Mouse (Mus musculus): ENCODE data around the gene Sepsecs. TPM values are rescaled to one million over a fixed set of nuclear protein-coding genes. Genes with fewer than 3 reads are reported as not detected.

Sepsecs gene
- polyA plus RNA-seq, 1 experiment from 2014 or later: 7.0 TPM

GRCm38 (mm10) chr5:52629214-52629613, 40.3 kb downstream of the Sepsecs start:
- no peak for ATAC-seq (ENCODE audit: insufficient number of reproducible peaks, insufficient read depth, low FRiP score, low read depth)
- Histone ChIP-seq H3K9ac (ENCODE audit: low read length) (no peak overlapping the region), H3K4me1 (ENCODE audit: control insufficient read depth in 2 of 2, insufficient read depth in 2 of 2, low read length in 2 of 2) (peaks cover 11 to 19% of the 10 kb centered on the region in 2 experiments), H3K4me2 (ENCODE audit: low read length) (no peak overlapping the region), H3K9me3 (ENCODE audit: control insufficient read depth, low read length) (no peaks in the 10 kb centered on the region), H3K4me3 (ENCODE audit: control insufficient read depth in 1 of 2, insufficient read depth in 1 of 2, low read depth in 1 of 2, low read length in 2 of 2) (no peak overlapping the region), H3K27me3 (ENCODE audit: control insufficient read depth, insufficient read depth, low read length) (no peaks in the 10 kb centered on the region), H3K27ac (replicated peaks in 1 of 2; ENCODE audit: control insufficient read depth in 1 of 2, insufficient read depth in 1 of 2, low read depth in 2 of 2, low read length in 2 of 2) (no peak overlapping the region), H3K36me3 (ENCODE audit: control insufficient read depth, insufficient read depth, low read length) (no peaks in the 10 kb centered on the region)
- 75% methylated on average over 6 of the region's 6 CpGs for WGBS

- ATAC-seq (ENCODE audit: insufficient number of reproducible peaks, insufficient read depth, low FRiP score, low read depth): no peak
- H3K9me3 ChIP-seq (ENCODE audit: control insufficient read depth, low read length): no peaks in the 10 kb centered on the region
Observed at GRCm38 (mm10) chr5:52628783-52629182, 40.7 kb downstream of the Sepsecs start.

GRCm38 (mm10) chr5:52627713-52628112, 41.8 kb downstream of the Sepsecs start:
- no peak for ATAC-seq (ENCODE audit: insufficient number of reproducible peaks, insufficient read depth, low FRiP score, low read depth)
- Histone ChIP-seq H3K27me3 (ENCODE audit: control insufficient read depth, insufficient read depth, low read length) (no peaks in the 10 kb centered on the region), H3K36me3 (ENCODE audit: control insufficient read depth, insufficient read depth, low read length) (no peaks in the 10 kb centered on the region)

More at GRCm38 (mm10) chr5:52628783-52629182, 40.7 kb downstream of the Sepsecs start:
- Histone ChIP-seq H3K4me1 (ENCODE audit: control insufficient read depth in 2 of 2, insufficient read depth in 2 of 2, low read length in 2 of 2) (peaks cover 11 to 19% of the 10 kb centered on the region in 2 experiments), H3K27me3 (ENCODE audit: control insufficient read depth, insufficient read depth, low read length) (no peaks in the 10 kb centered on the region), H3K9ac (ENCODE audit: low read length) (no peak overlapping the region), H3K4me2 (ENCODE audit: low read length) (no peak overlapping the region), H3K4me3 (ENCODE audit: control insufficient read depth in 1 of 2, insufficient read depth in 1 of 2, low read depth in 1 of 2, low read length in 2 of 2) (no peak overlapping the region), H3K27ac (replicated peaks in 1 of 2; ENCODE audit: control insufficient read depth in 1 of 2, insufficient read depth in 1 of 2, low read depth in 2 of 2, low read length in 2 of 2) (peak overlapping the region in 1 of 2 experiments; percentile 12; a peak in 1 of 4 replicates), H3K36me3 (ENCODE audit: control insufficient read depth, insufficient read depth, low read length) (no peaks in the 10 kb centered on the region)
- WGBS: 43% methylated on average over 3 of the region's 3 CpGs

GRCm38 (mm10) chr5:52626092-52626491, 43.4 kb downstream of the Sepsecs start:
- peak overlapping the region; percentile 46; the same call in 1 of the 2 replicates for H3K9ac ChIP-seq (ENCODE audit: low read length)
- H3K27ac ChIP-seq (replicated peaks in 1 of 2; ENCODE audit: control insufficient read depth in 1 of 2, insufficient read depth in 1 of 2, low read depth in 2 of 2, low read length in 2 of 2): no peak overlapping the region
- 49% methylated on average over 8 of the region's 8 CpGs for WGBS
- peak overlapping the region; percentile 39 for H3K4me2 ChIP-seq (ENCODE audit: low read length)
- H3K4me1 ChIP-seq (ENCODE audit: control insufficient read depth in 2 of 2, insufficient read depth in 2 of 2, low read length in 2 of 2): peaks cover 11 to 19% of the 10 kb centered on the region in 2 experiments
- H3K27me3 ChIP-seq (ENCODE audit: control insufficient read depth, insufficient read depth, low read length): no peaks in the 10 kb centered on the region
- H3K4me3 ChIP-seq (ENCODE audit: control insufficient read depth in 1 of 2, insufficient read depth in 1 of 2, low read depth in 1 of 2, low read length in 2 of 2): no peak overlapping the region
- ATAC-seq (ENCODE audit: insufficient number of reproducible peaks, insufficient read depth, low FRiP score, low read depth): no peak
- no peaks in the 10 kb centered on the region for H3K36me3 ChIP-seq (ENCODE audit: control insufficient read depth, insufficient read depth, low read length)
- H3K9me3 ChIP-seq (ENCODE audit: control insufficient read depth, low read length): no peaks in the 10 kb centered on the region

More at GRCm38 (mm10) chr5:52627713-52628112, 41.8 kb downstream of the Sepsecs start:
- H3K27ac ChIP-seq (replicated peaks in 1 of 2; ENCODE audit: control insufficient read depth in 1 of 2, insufficient read depth in 1 of 2, low read depth in 2 of 2, low read length in 2 of 2): no peak overlapping the region
- no peak overlapping the region for H3K4me3 ChIP-seq (ENCODE audit: control insufficient read depth in 1 of 2, insufficient read depth in 1 of 2, low read depth in 1 of 2, low read length in 2 of 2)
- 83% methylated on average over 8 of the region's 8 CpGs for WGBS
- no peaks in the 10 kb centered on the region for H3K9me3 ChIP-seq (ENCODE audit: control insufficient read depth, low read length)
- peaks cover 11 to 19% of the 10 kb centered on the region in 2 experiments for H3K4me1 ChIP-seq (ENCODE audit: control insufficient read depth in 2 of 2, insufficient read depth in 2 of 2, low read length in 2 of 2)
- H3K4me2 ChIP-seq (ENCODE audit: low read length): no peak overlapping the region
- H3K9ac ChIP-seq (ENCODE audit: low read length): no peak overlapping the region

GRCm38 (mm10) chr5:52624956-52625355, 44.6 kb downstream of the Sepsecs start:
- no peak for ATAC-seq (ENCODE audit: insufficient number of reproducible peaks, insufficient read depth, low FRiP score, low read depth)

GRCm38 (mm10) chr5:52623099-52623498, 46.4 kb downstream of the Sepsecs start:
- Histone ChIP-seq H3K27me3 (ENCODE audit: control insufficient read depth, insufficient read depth, low read length) (no peaks in the 10 kb centered on the region), H3K36me3 (ENCODE audit: control insufficient read depth, insufficient read depth, low read length) (no peaks in the 10 kb centered on the region), H3K4me2 (ENCODE audit: low read length) (no peak overlapping the region), H3K9me3 (ENCODE audit: control insufficient read depth, low read length) (no peaks in the 10 kb centered on the region), H3K4me1 (ENCODE audit: control insufficient read depth in 2 of 2, insufficient read depth in 2 of 2, low read length in 2 of 2) (peaks cover 8 to 11% of the 10 kb centered on the region in 2 experiments), H3K9ac (ENCODE audit: low read length) (no peak overlapping the region), H3K27ac (replicated peaks in 1 of 2; ENCODE audit: control insufficient read depth in 1 of 2, insufficient read depth in 1 of 2, low read depth in 2 of 2, low read length in 2 of 2) (no peak overlapping the region), H3K4me3 (ENCODE audit: control insufficient read depth in 1 of 2, insufficient read depth in 1 of 2, low read depth in 1 of 2, low read length in 2 of 2) (no peak overlapping the region)
- WGBS: 72% methylated on average over 2 of the region's 2 CpGs
- ATAC-seq (ENCODE audit: insufficient number of reproducible peaks, insufficient read depth, low FRiP score, low read depth): no peak

More at GRCm38 (mm10) chr5:52624956-52625355, 44.6 kb downstream of the Sepsecs start:
- H3K27me3 ChIP-seq (ENCODE audit: control insufficient read depth, insufficient read depth, low read length): no peaks in the 10 kb centered on the region
- no peak overlapping the region for H3K4me3 ChIP-seq (ENCODE audit: control insufficient read depth in 1 of 2, insufficient read depth in 1 of 2, low read depth in 1 of 2, low read length in 2 of 2)
- H3K36me3 ChIP-seq (ENCODE audit: control insufficient read depth, insufficient read depth, low read length): no peaks in the 10 kb centered on the region
- H3K4me2 ChIP-seq (ENCODE audit: low read length): no peak overlapping the region
- peaks cover 11 to 19% of the 10 kb centered on the region in 2 experiments for H3K4me1 ChIP-seq (ENCODE audit: control insufficient read depth in 2 of 2, insufficient read depth in 2 of 2, low read length in 2 of 2)
- WGBS: 88% methylated on average over 1 of the region's 1 CpGs
- H3K9me3 ChIP-seq (ENCODE audit: control insufficient read depth, low read length): no peaks in the 10 kb centered on the region
- H3K27ac ChIP-seq (replicated peaks in 1 of 2; ENCODE audit: control insufficient read depth in 1 of 2, insufficient read depth in 1 of 2, low read depth in 2 of 2, low read length in 2 of 2): no peak overlapping the region
- H3K9ac ChIP-seq (ENCODE audit: low read length): no peak overlapping the region

GRCm38 (mm10) chr5:52618348-52619270, 50.9 kb downstream of the Sepsecs start:
- Histone ChIP-seq H3K4me2 (ENCODE audit: low read length) (peak overlapping the region; percentile 56), H3K9ac (ENCODE audit: low read length) (peak overlapping the region; percentile 48), H3K4me3 (ENCODE audit: control insufficient read depth in 1 of 2, insufficient read depth in 1 of 2, low read depth in 1 of 2, low read length in 2 of 2) (peak overlapping the region; percentile 19 to 41), H3K27ac (replicated peaks in 1 of 2; ENCODE audit: control insufficient read depth in 1 of 2, insufficient read depth in 1 of 2, low read depth in 2 of 2, low read length in 2 of 2) (peak overlapping the region; percentile 95 to 99), H3K9me3 (ENCODE audit: control insufficient read depth, low read length) (no peaks in the 10 kb centered on the region), H3K27me3 (ENCODE audit: control insufficient read depth, insufficient read depth, low read length) (no peaks in the 10 kb centered on the region), H3K36me3 (ENCODE audit: control insufficient read depth, insufficient read depth, low read length) (no peaks in the 10 kb centered on the region), H3K4me1 (ENCODE audit: control insufficient read depth in 2 of 2, insufficient read depth in 2 of 2, low read length in 2 of 2) (peaks cover 23 to 24% of the 10 kb centered on the region in 2 experiments)
- under 1% methylated on average over 41 of the region's 41 CpGs for WGBS
- ATAC-seq (ENCODE audit: insufficient number of reproducible peaks, insufficient read depth, low FRiP score, low read depth): peak; percentile 85
